Comparison of ENCODE assay signal across 8 mouse cellular contexts in the genomic region with DNA sequence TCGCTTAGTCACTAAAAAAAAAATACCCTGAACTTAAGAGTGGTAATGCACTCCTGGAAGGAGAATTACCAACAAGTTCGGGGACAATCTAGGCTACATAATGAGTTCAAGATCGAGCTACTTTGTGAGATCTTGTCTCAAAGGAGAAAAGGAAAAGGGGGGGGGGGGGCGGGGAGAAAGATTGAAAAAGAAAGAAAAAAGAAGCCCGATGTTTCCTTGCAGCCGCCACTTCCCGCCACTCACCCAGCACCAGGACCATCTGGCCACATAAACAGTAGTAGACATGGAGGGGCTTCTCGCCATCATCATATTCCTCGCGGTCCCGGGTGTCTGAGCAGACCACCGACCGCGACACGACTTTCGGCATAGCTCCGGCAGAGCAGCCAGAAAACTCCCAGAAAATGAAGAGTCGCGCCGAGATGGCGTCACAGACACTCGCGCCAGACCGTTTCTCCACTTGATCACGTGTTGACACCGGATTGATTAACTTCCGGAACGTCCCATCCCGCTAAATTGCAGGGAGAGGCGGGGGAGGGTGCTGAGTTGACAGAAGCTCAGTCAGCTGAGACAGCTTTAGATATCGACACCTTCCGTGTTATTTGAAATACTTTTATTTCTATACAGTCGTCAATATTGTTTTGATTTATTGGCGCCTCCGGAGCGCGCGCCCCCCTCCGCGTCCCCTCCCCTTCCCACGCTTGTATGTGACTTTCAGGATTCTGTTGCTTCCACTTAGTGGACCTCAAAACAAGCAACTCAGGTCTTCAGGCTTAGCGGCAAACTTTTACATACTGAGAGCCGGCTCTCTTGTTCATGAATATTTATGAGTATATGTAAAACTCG. TPM values are rescaled to one million over a fixed set of nuclear protein-coding genes. Genes with fewer than 3 reads are reported as not detected.
DNase-seq lines count a peak whose midpoint lies in the region; ATAC-seq and TF ChIP-seq lines count a peak whose summit lies in the region.

No protein-coding gene starts in this region.

- H3K9me3 ChIP-seq in ES-E14 (ENCODE audit: control insufficient read depth, insufficient read depth, low read depth, low read length), result no peaks in the 10 kb centered on the region
- H3K9me3 ChIP-seq in forebrain, embryonic 16.5 days (ENCODE audit: control insufficient read depth, low read length), result no peaks in the 10 kb centered on the region
- no peaks in the 10 kb centered on the region for H3K9me3 ChIP-seq in lung, embryonic 15.5 days

- WGBS in forebrain, embryonic 16.5 days, result 11% methylated on average over 37 of the region's 44 CpGs
- WGBS in lung, embryonic 15.5 days, result 11% methylated on average over 39 of the region's 44 CpGs

- H3K27me3 ChIP-seq in forebrain, embryonic 16.5 days (replicated peaks; ENCODE audit: control insufficient read depth, insufficient read depth, low read length), result no peaks in the 10 kb centered on the region
- H3K27me3 ChIP-seq in lung, embryonic 15.5 days, result no peaks in the 10 kb centered on the region

- in situ Hi-C loops in ES-E14 (cut with MboI; ENCODE audit: low sequenced_read_pairs in 2 of 2, unreplicated experiment in 2 of 2), result no loop called here

- DNase-seq in ES-E14 (ENCODE audit: low read depth, low spot score), result peak; percentile 53
- peak; percentile 82 for DNase-seq in cerebellum, adult 11-12 months
- peak; percentile 80 for DNase-seq in heart, postnatal 4 days
- DNase-seq in layer of hippocampus, adult 8-10 months (ENCODE audit: low spot score in 2 of 2), result peak; percentile 73 to 78
- peak; percentile 62 for DNase-seq in ovary, adult 18-20 months (ENCODE audit: low spot score)
- peak; percentile 84 for DNase-seq in thymus, postnatal 0 days (ENCODE audit: low spot score)

- H3K4me1 ChIP-seq in ES-E14 (ENCODE audit: control insufficient read depth in 2 of 2, insufficient read depth in 2 of 2, low read length in 2 of 2, poor library complexity in 1 of 2), result 0 out of 4 replicates have a peak, but pooled peaks cover 0 to 2% of the 10 kb centered on the region in 2 experiments
- H3K4me1 ChIP-seq in forebrain, embryonic 16.5 days (replicated peaks; ENCODE audit: control insufficient read depth, insufficient read depth, low read length), result peaks cover 7% of the 10 kb centered on the region
- H3K4me1 ChIP-seq in lung, embryonic 15.5 days, result peaks cover 6% of the 10 kb centered on the region; the same call in 1 of the 2 replicates

- H3K4me3 ChIP-seq in ES-E14 (ENCODE audit: insufficient read depth in 1 of 2, low read depth in 1 of 2, low read length in 2 of 2, poor library complexity in 1 of 2, severe bottlenecking in 1 of 2), result peak overlapping the region; percentile 80 to 87
- peak overlapping the region; percentile 48 for H3K4me3 ChIP-seq in forebrain, embryonic 16.5 days (replicated peaks; ENCODE audit: low read length)
- H3K4me3 ChIP-seq in lung, embryonic 15.5 days, result peak overlapping the region; percentile 47

- peak overlapping the region; percentile 81 for H3K9ac ChIP-seq in ES-E14 (ENCODE audit: insufficient read depth, low read depth, low read length, poor library complexity, severe bottlenecking)
- H3K9ac ChIP-seq in forebrain, embryonic 16.5 days (replicated peaks; ENCODE audit: low read depth, low read length), result peak overlapping the region; percentile 32; the same call in 1 of the 2 replicates
- H3K9ac ChIP-seq in lung, embryonic 15.5 days, result peak overlapping the region; percentile 43

- peak; percentile 93 for ATAC-seq in forebrain, embryonic 16.5 days
- peak; percentile 80 for ATAC-seq in lung, embryonic 15.5 days (ENCODE audit: borderline replicate concordance, extremely low read depth, low FRiP score, low TSS enrichment)

- H3K27ac ChIP-seq in ES-E14 (ENCODE audit: insufficient read depth, low read depth, low read length, poor library complexity, severe bottlenecking), result peak overlapping the region; percentile 70; the same call in 1 of the 2 replicates
- H3K27ac ChIP-seq in forebrain, embryonic 16.5 days (ENCODE audit: low read length), result peak overlapping the region; percentile 56; the same call in 1 of the 2 replicates
- no peak overlapping the region for H3K27ac ChIP-seq in lung, embryonic 15.5 days

- no peaks in the 10 kb centered on the region for H3K36me3 ChIP-seq in ES-E14 (ENCODE audit: control insufficient read depth, insufficient read depth, low read length, poor library complexity, severe bottlenecking)
- no peaks in the 10 kb centered on the region for H3K36me3 ChIP-seq in forebrain, embryonic 16.5 days (ENCODE audit: control insufficient read depth, insufficient read depth)
- no peaks in the 10 kb centered on the region for H3K36me3 ChIP-seq in lung, embryonic 15.5 days

- peak overlapping the region; percentile 49 for H3K4me2 ChIP-seq in forebrain, embryonic 16.5 days (ENCODE audit: low read length)
- peak overlapping the region; percentile 47 for H3K4me2 ChIP-seq in lung, embryonic 15.5 days

TF ChIP-seq in ES-E14, 5 proteins besides CTCF, POLR2A, EP300 and RAD21:
- TF ChIP-seq MAFK (IDR thresholded peaks at IDR 0.05; ENCODE audit: insufficient read depth, low read depth, low read length), result peak; percentile 74
- TF ChIP-seq HCFC1 (IDR thresholded peaks at IDR 0.05; ENCODE audit: borderline replicate concordance, insufficient read depth, low read length), result peak; percentile 58; the same call in 1 of the 2 replicates
- TF ChIP-seq ZC3H11A (IDR thresholded peaks at IDR 0.05; ENCODE audit: borderline replicate concordance, low read depth, low read length), result no peak

RNA-seq across cellular contexts. Expression of a gene that starts 9.7 kb away (rescaled TPM):
- 57.3 and 77.3 TPM in 2 replicates for total RNA-seq in ES-E14 (2012; rRNA removed)
- polyA plus RNA-seq in forebrain, embryonic 16.5 days (2015; fragmentation: Nextera tagmentation; extraction: Ambion mirVana), result 109 and 112 TPM in 2 replicates
- 10 to 100 TPM; 76.5 to 81.4 TPM for total RNA-seq in heart, postnatal 4 days (2021)
- total RNA-seq in layer of hippocampus, adult 8-10 months (2022), result 10 to 100 TPM; 45.6 to 57.6 (median 53.9) TPM
- polyA plus RNA-seq in lung, embryonic 15.5 days (2015; fragmentation: Nextera tagmentation; extraction: Ambion mirVana), result 129 and 132 TPM in 2 replicates
- polyA plus RNA-seq in thymus, postnatal 0 days (2015; fragmentation: Nextera tagmentation; extraction: Ambion mirVana), result 198 and 205 TPM in 2 replicates

RNA-seq across cellular contexts. Expression of a gene that starts 9.9 kb away (rescaled TPM):
- 27.4 and 30.2 TPM in 2 replicates for total RNA-seq in ES-E14 (2012; rRNA removed)
- 25.2 and 30.8 TPM in 2 replicates for polyA plus RNA-seq in forebrain, embryonic 16.5 days (2015; fragmentation: Nextera tagmentation; extraction: Ambion mirVana)
- 10 to 100 TPM; 17.3 to 19.3 TPM for total RNA-seq in heart, postnatal 4 days (2021)
- 10 to 100 TPM; 37.8 to 41.6 (median 41.1) TPM for total RNA-seq in layer of hippocampus, adult 8-10 months (2022)
- 31.6 and 35.7 TPM in 2 replicates for polyA plus RNA-seq in lung, embryonic 15.5 days (2015; fragmentation: Nextera tagmentation; extraction: Ambion mirVana)
- 28.5 and 29.7 TPM in 2 replicates for polyA plus RNA-seq in thymus, postnatal 0 days (2015; fragmentation: Nextera tagmentation; extraction: Ambion mirVana)

RNA-seq across cellular contexts. Expression of a gene that starts 38.7 kb away (rescaled TPM):
- 9.3 and 12.5 TPM in 2 replicates for total RNA-seq in ES-E14 (2012; rRNA removed)
- 13.9 and 15.3 TPM in 2 replicates for polyA plus RNA-seq in forebrain, embryonic 16.5 days (2015; fragmentation: Nextera tagmentation; extraction: Ambion mirVana)
- total RNA-seq in heart, postnatal 4 days (2021), result 1 to 10 TPM; 3.9 to 4.1 TPM
- total RNA-seq in layer of hippocampus, adult 8-10 months (2022), result 10 to 100 TPM; 28.7 to 37.9 (median 32.9) TPM
- polyA plus RNA-seq in lung, embryonic 15.5 days (2015; fragmentation: Nextera tagmentation; extraction: Ambion mirVana), result 1.4 and 1.5 TPM in 2 replicates
- 2.5 TPM in 2 replicates for polyA plus RNA-seq in thymus, postnatal 0 days (2015; fragmentation: Nextera tagmentation; extraction: Ambion mirVana)
